Mouse (Mus musculus) myocyte (in vitro differentiated cells): ENCODE measurements around the gene Adora3.

Experiments
- CEBPB ChIP-seq: IDR thresholded peaks from 2 replicates; pipeline ENCODE4 v1.6.1; 2011; ENCODE audit warnings: mild to moderate bottlenecking, moderate library complexity; ENCODE audit not compliant: poor library complexity, insufficient read depth, severe bottlenecking
- E2F4 ChIP-seq: IDR thresholded peaks from one replicate; pipeline ENCODE4 v1.6.1; 2011; ENCODE audit warnings: mild to moderate bottlenecking, control low read depth, moderate library complexity; ENCODE audit not compliant: insufficient read depth
- MAX ChIP-seq: IDR thresholded peaks from one replicate; pipeline ENCODE4 v1.6.1; 2011; ENCODE audit warnings: low read depth, mild to moderate bottlenecking, control low read depth
- MYOG ChIP-seq, 3 experiments: IDR thresholded peaks; one replicate each; pipeline ENCODE4 v1.6.1; 2011; ENCODE audit warnings: control low read depth in 2 of 3, low read depth in 2 of 3, mild to moderate bottlenecking in 2 of 3; ENCODE audit not compliant: insufficient read length in 2 of 3, control insufficient read depth in 1 of 3, insufficient read depth in 1 of 3
- POLR2A ChIP-seq: IDR thresholded peaks from one replicate; pipeline ENCODE4 v1.6.1; 2011; ENCODE audit warnings: low read depth, mild to moderate bottlenecking, control low read depth, moderate library complexity; ENCODE audit not compliant: insufficient read length
- POLR2AphosphoS2 ChIP-seq: IDR thresholded peaks from one replicate; pipeline ENCODE4 v1.6.1; 2011; ENCODE audit warnings: low read depth, control low read depth; ENCODE audit not compliant: insufficient read length
- REST ChIP-seq: IDR thresholded peaks from one replicate; pipeline ENCODE4 v1.6.1; 2011; ENCODE audit warnings: mild to moderate bottlenecking, control low read depth, moderate library complexity; ENCODE audit not compliant: insufficient read depth, insufficient read length
- SRF ChIP-seq: IDR thresholded peaks from one replicate; pipeline ENCODE4 v1.6.1; 2011; ENCODE audit warnings: low read depth; ENCODE audit not compliant: control insufficient read depth, insufficient read length
- TCF12 ChIP-seq: IDR thresholded peaks from one replicate; pipeline ENCODE4 v1.6.1; 2011; ENCODE audit warnings: mild to moderate bottlenecking, control low read depth; ENCODE audit not compliant: poor library complexity, insufficient read depth, severe bottlenecking
- TCF3 ChIP-seq: IDR thresholded peaks from one replicate; pipeline ENCODE4 v1.6.1; 2011; ENCODE audit warnings: low read depth, control low read depth; ENCODE audit not compliant: insufficient read length
- USF1 ChIP-seq: IDR thresholded peaks from one replicate; pipeline ENCODE4 v1.6.1; 2011; ENCODE audit warnings: low read depth, mild to moderate bottlenecking, control low read depth, moderate library complexity

DNA sequence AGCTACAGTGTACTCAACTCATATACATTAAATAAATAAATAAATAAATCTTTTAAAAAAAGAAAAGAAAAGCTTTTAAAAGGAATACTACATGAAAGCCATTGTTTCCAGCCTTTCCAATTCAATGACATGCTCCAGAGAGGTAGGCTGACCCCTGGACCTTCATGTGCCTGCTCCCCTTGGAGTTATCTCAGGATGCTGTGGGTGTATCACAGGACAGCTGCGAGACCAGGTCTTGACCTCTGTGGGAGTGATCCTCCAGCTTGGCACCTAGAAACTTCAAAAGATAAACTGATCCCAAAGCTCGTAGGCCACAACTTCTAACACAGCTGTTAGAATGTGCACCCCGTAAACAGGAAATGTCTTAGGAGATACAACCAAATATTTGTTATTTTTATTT is 32.0 kb upstream of the Adora3 start:
- TF ChIP-seq USF1 (no peak), POLR2A (no peak), POLR2AphosphoS2 (no peak), REST (no peak), CEBPB (no peak), SRF (no peak), TCF12 (no peak), MAX (no peak), MYOG (IDR thresholded peaks at IDR 0.05; ENCODE audit: control insufficient read depth in 1 of 3, insufficient read depth in 1 of 3, insufficient read length in 2 of 3, low read depth in 2 of 3) (peak in 1 of 3 experiments; percentile 44), E2F4 (no peak), TCF3 (no peak)
